Mouse (Mus musculus): ENCODE data around the gene Hydin. TPM values are rescaled to one million over a fixed set of nuclear protein-coding genes. Genes with fewer than 3 reads are reported as not detected.
A peak's percentile ranks its signal among the peaks of the same experiment; 100 is the strongest.

Gene Hydin
- total and polyA plus RNA-seq, 3 experiments = 9.5 to 17.3 (median 9.8) TPM

DNA sequence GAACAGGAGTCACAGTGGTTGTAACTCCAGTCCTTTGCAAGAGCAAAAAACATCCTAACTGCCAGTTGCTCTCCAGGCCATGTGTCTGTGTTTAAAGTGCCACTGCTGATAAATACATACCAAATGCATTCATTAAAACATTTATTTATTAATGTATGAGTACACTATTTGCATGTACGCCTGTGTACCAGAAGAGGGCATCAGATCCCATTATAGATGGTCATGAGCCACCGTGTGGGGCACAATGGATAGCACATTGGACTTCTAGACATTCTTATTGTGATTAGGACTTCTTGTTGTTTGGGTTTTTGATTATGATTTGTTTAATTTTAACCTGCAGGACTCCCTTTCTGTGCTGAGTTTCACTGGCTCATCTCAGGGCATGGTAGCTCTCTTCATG lies 6.6 kb downstream of the Hydin start:
- H3K9me3 ChIP-seq (replicated peaks; ENCODE audit: low read length) = peaks cover 4% of the 10 kb centered on the region
- in situ Hi-C loops (cut with MboI; ENCODE audit: low pct_ligation_motif_present, low pct_unique_long_range_greater_than_20kb, low sequenced_read_pairs) = loop anchor here (5.0 kb wide), 1 partner anchor 204 kb away; no protein-coding TSS in a partner anchor
- H3K79me2 ChIP-seq (replicated peaks; ENCODE audit: control insufficient read depth, extremely low read depth, insufficient read depth, poor library complexity, severe bottlenecking) = no peaks in the 10 kb centered on the region
- dilution Hi-C loops (cut with MboI; ENCODE audit: extremely low pct_ligation_motif_present, extremely low pct_unique_long_range_greater_than_20kb, low sequenced_read_pairs) = no loop called here
- DNase-seq (ENCODE audit: extremely low read depth) = peak; percentile 28
- TF ChIP-seq JUND (conservative IDR thresholded peaks at IDR 0.05; ENCODE audit: low read depth, low read length) (no peak), ETS1 (conservative IDR thresholded peaks at IDR 0.05; ENCODE audit: low read depth, low read length) (no peak), CTCF (conservative IDR thresholded peaks at IDR 0.05 in 1 of 2, IDR thresholded peaks at IDR 0.05 in 1 of 2; ENCODE audit: low read depth in 2 of 2, low read length in 2 of 2) (peak; percentile 39 to 84; a peak in 3 of 4 replicates), SMC3 (IDR thresholded peaks at IDR 0.05; ENCODE audit: low read depth, low read length) (peak; percentile 81), MXI1 (IDR thresholded peaks at IDR 0.05; ENCODE audit: low read depth, low read length) (no peak), JUN (IDR thresholded peaks at IDR 0.05; ENCODE audit: insufficient read depth, low read depth, low read length) (no peak), PAX5 (IDR thresholded peaks at IDR 0.05; ENCODE audit: low read length) (no peak), RAD21 (IDR thresholded peaks at IDR 0.05; ENCODE audit: low read depth, low read length) (peak; percentile 70), EP300 (IDR thresholded peaks at IDR 0.05; ENCODE audit: low read length) (no peak), ZC3H11A (IDR thresholded peaks at IDR 0.05; ENCODE audit: low read depth, low read length) (peak; percentile 74)
- no peak overlapping the region for H3K4me3 ChIP-seq (replicated peaks in 1 of 3; ENCODE audit: low read depth in 2 of 3, low read length in 2 of 3, poor library complexity in 1 of 3)
- H3K4me2 ChIP-seq (ENCODE audit: insufficient read depth, low read depth, poor library complexity, severe bottlenecking) = no peak overlapping the region
- no peak overlapping the region for H3K27ac ChIP-seq (ENCODE audit: insufficient read depth, low read depth)
- no peaks in the 10 kb centered on the region for H3K36me3 ChIP-seq (replicated peaks in 1 of 2; ENCODE audit: control insufficient read depth in 1 of 2, insufficient read depth in 1 of 2, low read length in 1 of 2)
- H3K9ac ChIP-seq (ENCODE audit: insufficient read depth, low read depth) = no peak overlapping the region
- H3K27me3 ChIP-seq (replicated peaks) = no peaks in the 10 kb centered on the region
- H3K4me1 ChIP-seq (ENCODE audit: control insufficient read depth in 1 of 2, insufficient read depth in 2 of 2) = 0 out of 4 replicates have a peak, but pooled peaks cover 0 to 2% of the 10 kb centered on the region in 2 experiments

DNA sequence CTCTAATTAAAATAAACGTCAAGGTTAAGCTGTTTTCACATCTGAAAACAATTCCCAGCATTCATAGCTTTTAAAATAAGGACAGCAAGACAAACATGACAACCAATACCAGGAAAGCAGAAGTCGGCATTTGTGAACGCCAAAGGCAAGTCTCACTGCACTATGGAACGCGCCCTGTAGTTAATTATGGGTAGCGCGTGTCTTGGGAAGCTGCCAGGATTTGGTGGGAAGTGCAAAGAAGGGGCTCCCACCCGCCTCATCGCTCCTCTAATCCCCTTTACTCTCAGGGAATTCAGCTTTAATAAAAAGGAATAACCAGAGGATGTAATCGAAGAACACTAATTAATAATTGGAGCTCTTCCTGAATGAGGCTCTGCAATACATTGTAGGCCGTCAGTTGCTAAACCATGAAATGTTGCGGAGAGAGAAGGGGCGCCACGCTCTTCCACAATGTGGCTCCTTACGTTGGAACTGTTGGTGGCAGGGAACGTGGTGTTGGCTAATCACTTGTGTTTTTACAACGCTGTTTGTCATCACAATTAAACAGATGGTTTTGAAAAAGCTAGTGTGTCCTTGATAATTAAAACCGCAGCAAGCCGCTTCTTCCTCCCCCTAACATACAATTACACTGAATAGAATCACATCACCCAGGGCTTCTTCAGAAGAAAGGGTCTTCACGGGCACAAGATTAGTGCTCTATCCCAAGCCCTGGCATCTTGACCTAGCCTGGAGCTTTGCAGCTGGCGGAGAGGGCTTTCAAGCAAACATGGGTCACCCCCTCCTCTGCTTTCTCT lies 8.9 kb downstream of the Hydin start:
- in situ Hi-C loops (cut with MboI; ENCODE audit: low pct_ligation_motif_present, low pct_unique_long_range_greater_than_20kb, low sequenced_read_pairs) = no loop called here

GRCm38 (mm10) chr8:110276259-110276560 lies 9.4 kb downstream of the Hydin start:
- DNase-seq (ENCODE audit: extremely low read depth) = no peak
- H3K27me3 ChIP-seq (replicated peaks) = no peaks in the 10 kb centered on the region
- H3K36me3 ChIP-seq (replicated peaks in 1 of 2; ENCODE audit: control insufficient read depth in 1 of 2, insufficient read depth in 1 of 2, low read length in 1 of 2) = no peaks in the 10 kb centered on the region
- in situ Hi-C loops (cut with MboI; ENCODE audit: low pct_ligation_motif_present, low pct_unique_long_range_greater_than_20kb, low sequenced_read_pairs) (no loop called here), dilution Hi-C loops (cut with MboI; ENCODE audit: extremely low pct_ligation_motif_present, extremely low pct_unique_long_range_greater_than_20kb, low sequenced_read_pairs) (no loop called here)
- H3K4me2 ChIP-seq (ENCODE audit: insufficient read depth, low read depth, poor library complexity, severe bottlenecking) = no peak overlapping the region
- no peaks in the 10 kb centered on the region for H3K4me1 ChIP-seq (ENCODE audit: control insufficient read depth in 1 of 2, insufficient read depth in 2 of 2)
- peaks cover 5% of the 10 kb centered on the region for H3K9me3 ChIP-seq (replicated peaks; ENCODE audit: low read length)
- no peak for TF ChIP-seq KAT2A (IDR thresholded peaks at IDR 0.05; ENCODE audit: insufficient replicate concordance, low read length)
- TF ChIP-seq UBTF (IDR thresholded peaks at IDR 0.05; ENCODE audit: low read depth, low read length) = no peak
- H3K27ac ChIP-seq (ENCODE audit: insufficient read depth, low read depth) = no peak overlapping the region
- H3K9ac ChIP-seq (ENCODE audit: insufficient read depth, low read depth) = no peak overlapping the region
- H3K79me2 ChIP-seq (replicated peaks; ENCODE audit: control insufficient read depth, extremely low read depth, insufficient read depth, poor library complexity, severe bottlenecking) = no peaks in the 10 kb centered on the region
- no peak overlapping the region for H3K4me3 ChIP-seq (replicated peaks in 1 of 3; ENCODE audit: low read depth in 2 of 3, low read length in 2 of 3, poor library complexity in 1 of 3)

More for the DNA sequence above, 8.9 kb downstream of the Hydin start:
- H3K27me3 ChIP-seq (replicated peaks) = no peaks in the 10 kb centered on the region
- no peak for DNase-seq (ENCODE audit: extremely low read depth)
- no peak overlapping the region for H3K27ac ChIP-seq (ENCODE audit: insufficient read depth, low read depth)
- no peaks in the 10 kb centered on the region for H3K36me3 ChIP-seq (replicated peaks in 1 of 2; ENCODE audit: control insufficient read depth in 1 of 2, insufficient read depth in 1 of 2, low read length in 1 of 2)
- H3K9ac ChIP-seq (ENCODE audit: insufficient read depth, low read depth) = no peak overlapping the region
- no peak overlapping the region for H3K4me3 ChIP-seq (replicated peaks in 1 of 3; ENCODE audit: low read depth in 2 of 3, low read length in 2 of 3, poor library complexity in 1 of 3)
- peaks cover 5% of the 10 kb centered on the region for H3K9me3 ChIP-seq (replicated peaks; ENCODE audit: low read length)
- no peaks in the 10 kb centered on the region for H3K4me1 ChIP-seq (ENCODE audit: control insufficient read depth in 1 of 2, insufficient read depth in 2 of 2)
- dilution Hi-C loops (cut with MboI; ENCODE audit: extremely low pct_ligation_motif_present, extremely low pct_unique_long_range_greater_than_20kb, low sequenced_read_pairs) = no loop called here
- no peak overlapping the region for H3K4me2 ChIP-seq (ENCODE audit: insufficient read depth, low read depth, poor library complexity, severe bottlenecking)
- H3K79me2 ChIP-seq (replicated peaks; ENCODE audit: control insufficient read depth, extremely low read depth, insufficient read depth, poor library complexity, severe bottlenecking) = no peaks in the 10 kb centered on the region
- TF ChIP-seq MEF2A (IDR thresholded peaks at IDR 0.05; ENCODE audit: borderline replicate concordance, low read depth, low read length) (no peak), EP300 (IDR thresholded peaks at IDR 0.05; ENCODE audit: low read length) (no peak)

All from CH12.LX (cell line).